Mouse (Mus musculus) ES-E14 (cell line): ENCODE results near the gene Cadm2. TPM values are rescaled to one million over a fixed set of nuclear protein-coding genes. Genes with fewer than 3 reads are reported as not detected.

Experiments used
- DNase-seq: peaks from one replicate; pipeline ENCODE4 v3.0.0-alpha.2; 2013; ENCODE audit warnings: low read depth, low spot score
- H3K27ac ChIP-seq: 2 replicates; pipeline ENCODE4 v1.5.1; 2012; ENCODE audit warnings: low read depth, mild to moderate bottlenecking, low read length, moderate library complexity, mixed read lengths; ENCODE audit not compliant: poor library complexity, insufficient read depth, severe bottlenecking
- H3K36me3 ChIP-seq: 2 replicates; pipeline ENCODE4 v1.6.1; 2012; ENCODE audit warnings: mild to moderate bottlenecking, low read length, moderate library complexity, mixed read lengths; ENCODE audit not compliant: control insufficient read depth, poor library complexity, insufficient read depth, severe bottlenecking
- H3K4me1 ChIP-seq, 2 experiments: fragments of 150-350 bp in 1 of 2; sonication (generic) in 1 of 2; 2 replicates each; pipeline ENCODE4 v1.6.1; 2012; ENCODE audit warnings: low read length in 2 of 2, mild to moderate bottlenecking in 1 of 2, mixed read lengths in 1 of 2; ENCODE audit not compliant: control insufficient read depth in 2 of 2, insufficient read depth in 2 of 2, poor library complexity in 1 of 2
- H3K4me3 ChIP-seq, 2 experiments: fragments of 150-350 bp in 1 of 2; sonication (generic) in 1 of 2; 2 replicates each; pipeline ENCODE4 v1.5.1; 2012; ENCODE audit warnings: low read length in 2 of 2, low read depth in 1 of 2, mild to moderate bottlenecking in 1 of 2, mixed read lengths in 1 of 2; ENCODE audit not compliant: insufficient read depth in 1 of 2, poor library complexity in 1 of 2, severe bottlenecking in 1 of 2
- H3K9ac ChIP-seq: 2 replicates; pipeline ENCODE4 v1.6.1; 2012; ENCODE audit warnings: low read depth, mild to moderate bottlenecking, low read length, mixed read lengths; ENCODE audit not compliant: poor library complexity, insufficient read depth, severe bottlenecking
- H3K9me3 ChIP-seq: fragments of 150-350 bp; sonication (generic); 2 replicates; pipeline ENCODE4 v1.6.1; 2012; ENCODE audit warnings: low read depth, mild to moderate bottlenecking, low read length; ENCODE audit not compliant: control insufficient read depth, insufficient read depth
- CHD2 ChIP-seq: IDR thresholded peaks from 2 replicates; pipeline ENCODE4 v1.6.1; 2014; ENCODE audit warnings: mild to moderate bottlenecking, low read depth, low read length, inconsistent platforms
- HCFC1 ChIP-seq: IDR thresholded peaks from 2 replicates; pipeline ENCODE4 v1.6.1; 2012; ENCODE audit warnings: low read length, inconsistent platforms, borderline replicate concordance; ENCODE audit not compliant: insufficient read depth
- MAFK ChIP-seq: IDR thresholded peaks from 2 replicates; pipeline ENCODE4 v1.6.1; 2014; ENCODE audit warnings: mild to moderate bottlenecking, low read depth, low read length, inconsistent platforms; ENCODE audit not compliant: insufficient read depth
- ZC3H11A ChIP-seq: IDR thresholded peaks from 2 replicates; pipeline ENCODE4 v1.6.1; 2012; ENCODE audit warnings: low read depth, mild to moderate bottlenecking, inconsistent platforms, low read length, borderline replicate concordance
- ZNF384 ChIP-seq: IDR thresholded peaks from 2 replicates; pipeline ENCODE4 v1.6.1; 2012; ENCODE audit warnings: low read depth, low read length, inconsistent platforms
- in situ Hi-C, 2 experiments: fragments of 600-800 bp; cut with MboI; formaldehyde crosslinking; loops; one replicate each; pipeline ENCODE4 v1.15.1; 2025; ENCODE audit warnings: low sequenced_read_pairs in 2 of 2, inconsistent platforms in 1 of 2; ENCODE audit not compliant: unreplicated experiment in 2 of 2
- total RNA-seq: library from RNA; depleted of rRNA; stranded (reverse); fragments of 300-350 nt; gene quantifications from 2 replicates; pipeline ENCODE4 v1.2.3, GENCODE M21; 2012

The Cadm2 gene
- total RNA-seq, 1 experiment, result 0.09 TPM

- DNase-seq, result no peak
- no peak overlapping the region for H3K27ac ChIP-seq
Measured at GRCm38 (mm10) chr16:67610904-67611681, 9.6 kb downstream of the Cadm2 start.

GRCm38 (mm10) chr16:67609116-67609515 lies 11.6 kb downstream of the Cadm2 start:
- TF ChIP-seq MAFK, result no peak
- TF ChIP-seq CHD2, result no peak
- TF ChIP-seq ZC3H11A, result no peak
- TF ChIP-seq HCFC1, result no peak
- no peak for TF ChIP-seq ZNF384
- DNase-seq, result no peak
- Histone ChIP-seq H3K27ac (no peak overlapping the region), H3K9ac (no peak overlapping the region), H3K4me1 (no peaks in the 10 kb centered on the region), H3K4me3 (no peak overlapping the region), H3K9me3 (no peaks in the 10 kb centered on the region), H3K36me3 (no peaks in the 10 kb centered on the region)
- in situ Hi-C loops, result no loop called here

More at GRCm38 (mm10) chr16:67610904-67611681, 9.6 kb downstream of the Cadm2 start:
- Histone ChIP-seq H3K4me1 (no peaks in the 10 kb centered on the region), H3K9ac (no peak overlapping the region), H3K36me3 (no peaks in the 10 kb centered on the region), H3K9me3 (no peaks in the 10 kb centered on the region), H3K4me3 (no peak overlapping the region)
- TF ChIP-seq MAFK (no peak), ZC3H11A (no peak), ZNF384 (no peak), HCFC1 (no peak), CHD2 (no peak)
- in situ Hi-C loops, result no loop called here

GRCm38 (mm10) chr16:67608499-67608898 lies 12.2 kb downstream of the Cadm2 start:
- H3K4me3 ChIP-seq, result no peak overlapping the region
- in situ Hi-C loops, result no loop called here
- no peak overlapping the region for H3K27ac ChIP-seq
- TF ChIP-seq CHD2 (no peak), MAFK (no peak), ZNF384 (no peak), ZC3H11A (no peak), HCFC1 (no peak)
- no peaks in the 10 kb centered on the region for H3K36me3 ChIP-seq
- DNase-seq, result no peak
- no peaks in the 10 kb centered on the region for H3K4me1 ChIP-seq
- H3K9ac ChIP-seq, result no peak overlapping the region
- H3K9me3 ChIP-seq, result no peaks in the 10 kb centered on the region

- in situ Hi-C loops, result no loop called here
- no peak overlapping the region for H3K4me3 ChIP-seq
Measured at GRCm38 (mm10) chr16:67605661-67606060, 15.0 kb downstream of the Cadm2 start.

More at GRCm38 (mm10) chr16:67605661-67606060, 15.0 kb downstream of the Cadm2 start:
- H3K27ac ChIP-seq, result no peak overlapping the region
- H3K9ac ChIP-seq, result no peak overlapping the region
- no peak for TF ChIP-seq MAFK
- H3K36me3 ChIP-seq, result no peaks in the 10 kb centered on the region
- no peak for DNase-seq
- H3K4me1 ChIP-seq, result no peaks in the 10 kb centered on the region
- no peaks in the 10 kb centered on the region for H3K9me3 ChIP-seq
